Mouse (Mus musculus) MEL (cell line): ENCODE results near the gene Naa50. TPM values are rescaled to one million over a fixed set of nuclear protein-coding genes. Genes with fewer than 3 reads are reported as not detected.
A peak's percentile ranks its signal among the peaks of the same experiment; 100 is the strongest.

ENCODE experiments used
- DNase-seq: peaks from one replicate; pipeline ENCODE4 v3.0.0; 2011; ENCODE audit warnings: low read depth, low spot score
- H3K27ac ChIP-seq: 2 replicates; pipeline ENCODE4 v1.5.1; 2012; ENCODE audit warnings: low read depth, mild to moderate bottlenecking, control low read depth, low read length, moderate library complexity; ENCODE audit not compliant: control insufficient read depth
- H3K27me3 ChIP-seq, 2 experiments: fragments of 150-350 bp in 1 of 2; sonication (generic) in 1 of 2; 2 replicates each; pipeline ENCODE4 v1.6.1; 2012; ENCODE audit warnings: low read length in 2 of 2, mild to moderate bottlenecking in 2 of 2, improper control_type of control experiment in 1 of 2, moderate library complexity in 1 of 2; ENCODE audit not compliant: insufficient read depth in 2 of 2, control insufficient read depth in 1 of 2
- H3K36me3 ChIP-seq, 2 experiments: 2 replicates each; pipeline ENCODE4 v1.6.1; 2012 to 2014; ENCODE audit warnings: low read length in 2 of 2, improper control_type of control experiment in 1 of 2, inconsistent platforms in 1 of 2, mild to moderate bottlenecking in 1 of 2; ENCODE audit not compliant: insufficient read depth in 2 of 2, control insufficient read depth in 1 of 2
- H3K4me1 ChIP-seq, 2 experiments: fragments of 150-350 bp in 1 of 2; sonication (generic) in 1 of 2; 2 replicates each; pipeline ENCODE4 v1.6.1; 2012; ENCODE audit warnings: low read length in 2 of 2, improper control_type of control experiment in 1 of 2, mild to moderate bottlenecking in 1 of 2; ENCODE audit not compliant: insufficient read depth in 2 of 2, control insufficient read depth in 1 of 2
- H3K4me3 ChIP-seq, 2 experiments: fragments of 150-350 bp in 1 of 2; sonication (generic) in 1 of 2; 2 replicates each; pipeline ENCODE4 v1.5.1; 2012; ENCODE audit warnings: low read depth in 2 of 2, low read length in 2 of 2, mild to moderate bottlenecking in 2 of 2, moderate library complexity in 2 of 2, control low read depth in 1 of 2, improper control_type of control experiment in 1 of 2; ENCODE audit not compliant: control insufficient read depth in 1 of 2, insufficient read depth in 1 of 2
- H3K79me2 ChIP-seq: 2 replicates; pipeline ENCODE4 v1.6.1; 2012; ENCODE audit warnings: mild to moderate bottlenecking, low read length, moderate library complexity; ENCODE audit not compliant: control insufficient read depth, poor library complexity, insufficient read depth
- H3K9ac ChIP-seq: 2 replicates; pipeline ENCODE4 v1.6.1; 2012; ENCODE audit warnings: low read depth, mild to moderate bottlenecking, control low read depth, low read length, moderate library complexity; ENCODE audit not compliant: control insufficient read depth, poor library complexity, severe bottlenecking
- H3K9me3 ChIP-seq: fragments of 150-350 bp; sonication (generic); replicated peaks from 2 replicates; pipeline ENCODE4 v1.6.1; 2012; ENCODE audit warnings: mild to moderate bottlenecking, low read length, improper control_type of control experiment, moderate library complexity; ENCODE audit not compliant: insufficient read depth
- BHLHE40 ChIP-seq: IDR thresholded peaks from 2 replicates; pipeline ENCODE4 v1.6.1; 2012; ENCODE audit warnings: low read depth, mild to moderate bottlenecking, inconsistent platforms, low read length, improper control_type of control experiment, borderline replicate concordance
- CHD1 ChIP-seq: IDR thresholded peaks from 2 replicates; pipeline ENCODE4 v1.6.1; 2012; ENCODE audit warnings: low read depth, mild to moderate bottlenecking, inconsistent platforms, low read length, improper control_type of control experiment
- CHD2 ChIP-seq: IDR thresholded peaks from 2 replicates; pipeline ENCODE4 v1.6.1; 2011; ENCODE audit warnings: low read length, improper control_type of control experiment
- EP300 ChIP-seq, 2 experiments: IDR thresholded peaks; 2 replicates each; pipeline ENCODE4 v1.6.1; 2011; ENCODE audit warnings: improper control_type of control experiment in 2 of 2, low read length in 2 of 2, low read depth in 1 of 2, mild to moderate bottlenecking in 1 of 2
- ETS1 ChIP-seq: IDR thresholded peaks from 2 replicates; pipeline ENCODE4 v1.6.1; 2012; ENCODE audit warnings: low read depth, mild to moderate bottlenecking, inconsistent platforms, low read length, improper control_type of control experiment, moderate library complexity
- GABPA ChIP-seq: IDR thresholded peaks from 2 replicates; pipeline ENCODE4 v1.6.1; 2012; ENCODE audit warnings: low read depth, mild to moderate bottlenecking, inconsistent platforms, low read length, improper control_type of control experiment, moderate library complexity
- GATA1 ChIP-seq: IDR thresholded peaks from 2 replicates; pipeline ENCODE4 v1.6.1; 2011; ENCODE audit warnings: low read depth, low read length, improper control_type of control experiment
- HCFC1 ChIP-seq: IDR thresholded peaks from 2 replicates; pipeline ENCODE4 v1.6.1; 2012; ENCODE audit warnings: low read depth, mild to moderate bottlenecking, inconsistent platforms, low read length, improper control_type of control experiment, moderate library complexity
- MAFK ChIP-seq: IDR thresholded peaks from 2 replicates; pipeline ENCODE4 v1.6.1; 2011; ENCODE audit warnings: low read depth, mild to moderate bottlenecking, low read length, improper control_type of control experiment, borderline replicate concordance
- MAX ChIP-seq: IDR thresholded peaks from 2 replicates; pipeline ENCODE4 v1.6.1; 2011; ENCODE audit warnings: low read length, improper control_type of control experiment
- MAZ ChIP-seq: IDR thresholded peaks from 2 replicates; pipeline ENCODE4 v1.6.1; 2012; ENCODE audit warnings: low read depth, mild to moderate bottlenecking, inconsistent platforms, low read length, improper control_type of control experiment
- MXI1 ChIP-seq: IDR thresholded peaks from 2 replicates; pipeline ENCODE4 v1.6.1; 2011; ENCODE audit warnings: mild to moderate bottlenecking, low read depth, low read length, improper control_type of control experiment
- MYB ChIP-seq: IDR thresholded peaks from 2 replicates; pipeline ENCODE4 v1.6.1; 2011; ENCODE audit warnings: mild to moderate bottlenecking, low read depth, low read length, improper control_type of control experiment
- MYC ChIP-seq: IDR thresholded peaks from 2 replicates; pipeline ENCODE4 v1.6.1; 2011; ENCODE audit warnings: low read depth, mild to moderate bottlenecking, low read length, improper control_type of control experiment, moderate library complexity
- POLR2A ChIP-seq, 2 experiments: IDR thresholded peaks; 2 replicates each; pipeline ENCODE4 v1.6.1; 2011 to 2012; ENCODE audit warnings: low read length in 2 of 2, mild to moderate bottlenecking in 2 of 2, control low read depth in 1 of 2, improper control_type of control experiment in 1 of 2, low read depth in 1 of 2, moderate library complexity in 1 of 2; ENCODE audit not compliant: control insufficient read depth in 1 of 2, insufficient read depth in 1 of 2, poor library complexity in 1 of 2
- POLR2AphosphoS5 ChIP-seq: IDR thresholded peaks from 2 replicates; pipeline ENCODE4 v1.6.1; 2012; ENCODE audit warnings: low read depth, borderline replicate concordance, mild to moderate bottlenecking, inconsistent platforms, low read length, moderate library complexity, mixed read lengths
- RCOR1 ChIP-seq: IDR thresholded peaks from 2 replicates; pipeline ENCODE4 v1.6.1; 2012; ENCODE audit warnings: low read depth, mild to moderate bottlenecking, inconsistent platforms, low read length, improper control_type of control experiment
- SIN3A ChIP-seq: IDR thresholded peaks from 2 replicates; pipeline ENCODE4 v1.6.1; 2012; ENCODE audit warnings: low read length, improper control_type of control experiment, inconsistent platforms
- SMC3 ChIP-seq: IDR thresholded peaks from 2 replicates; pipeline ENCODE4 v1.6.1; 2011; ENCODE audit warnings: low read depth, low read length, improper control_type of control experiment
- TAL1 ChIP-seq: IDR thresholded peaks from 2 replicates; pipeline ENCODE4 v1.6.1; 2012; ENCODE audit warnings: mild to moderate bottlenecking, inconsistent platforms, low read length, moderate library complexity, mixed read lengths
- TBP ChIP-seq: IDR thresholded peaks from 2 replicates; pipeline ENCODE4 v1.8.0; 2011; ENCODE audit warnings: low read depth, low read length, improper control_type of control experiment
- TCF12 ChIP-seq: IDR thresholded peaks from 2 replicates; pipeline ENCODE4 v1.6.1; 2014; ENCODE audit warnings: low read depth, mild to moderate bottlenecking, inconsistent platforms, low read length, improper control_type of control experiment, moderate library complexity
- ZC3H11A ChIP-seq: IDR thresholded peaks from 2 replicates; pipeline ENCODE4 v1.6.1; 2012; ENCODE audit warnings: low read depth, mild to moderate bottlenecking, inconsistent platforms, low read length, improper control_type of control experiment
- ZKSCAN1 ChIP-seq: IDR thresholded peaks from 2 replicates; pipeline ENCODE4 v1.6.1; 2012; ENCODE audit warnings: low read depth, mild to moderate bottlenecking, inconsistent platforms, low read length, improper control_type of control experiment, moderate library complexity
- ZMIZ1 ChIP-seq: IDR thresholded peaks from 2 replicates; pipeline ENCODE4 v1.6.1; 2012; ENCODE audit warnings: low read depth, mild to moderate bottlenecking, inconsistent platforms, low read length, improper control_type of control experiment, moderate library complexity
- ZNF384 ChIP-seq: IDR thresholded peaks from 2 replicates; pipeline ENCODE4 v1.6.1; 2012; ENCODE audit warnings: low read depth, mild to moderate bottlenecking, inconsistent platforms, low read length, improper control_type of control experiment
- polyA plus RNA-seq, 2 experiments: library from polyadenylated mRNA; stranded (reverse) in 1 of 2; unstranded in 1 of 2; fragments of >175 nt in 1 of 2; fragments of >200 nt in 1 of 2; gene quantifications; 2 replicates each; pipeline versions ENCODE4 v1.2.1 to v1.2.4; 2012; ENCODE audit warnings: low replicate concordance in 2 of 2, low read depth in 1 of 2; ENCODE audit not compliant: insufficient read length in 2 of 2, insufficient read depth in 1 of 2, missing spikeins in 1 of 2
- total RNA-seq: library from RNA; depleted of rRNA; stranded (reverse); fragments of 300-350 nt; gene quantifications from 2 replicates; pipeline ENCODE4 v1.2.3, GENCODE M21; 2012

The Naa50 gene
- total and polyA plus RNA-seq, 3 experiments = 52.1 to 204 (median 90.4) TPM

DNA sequence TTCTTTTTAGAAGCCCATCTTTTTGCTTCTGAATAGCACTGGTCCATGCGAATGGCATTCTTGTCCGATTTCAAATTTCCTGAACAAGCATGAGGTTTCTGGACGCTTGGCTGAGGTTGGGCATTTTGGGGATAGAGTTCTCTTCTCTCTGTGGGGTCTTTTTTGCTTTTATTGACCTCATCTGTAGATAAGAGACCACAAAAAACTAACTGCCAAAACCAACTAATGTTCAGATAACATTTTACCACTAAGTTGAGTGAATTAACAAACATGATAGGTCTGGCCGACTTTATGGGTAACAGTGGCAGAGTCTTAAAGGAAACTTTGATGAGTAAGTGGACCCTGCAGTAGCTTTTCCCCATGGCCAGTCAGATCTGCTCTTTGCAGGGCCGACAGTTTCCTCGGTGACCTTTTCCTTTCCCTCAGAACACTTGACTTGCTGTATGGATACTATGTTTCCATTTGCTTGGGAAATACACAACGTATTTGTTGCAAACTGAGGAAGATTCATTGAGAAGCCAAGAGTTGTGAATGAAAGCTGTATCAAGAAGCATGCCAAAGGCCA, 34.4 kb downstream of the Naa50 start:
- H3K36me3 ChIP-seq = peaks cover 0 to 26% of the 10 kb centered on the region in 2 experiments; a peak in 2 of 4 replicates
- no peaks in the 10 kb centered on the region for H3K9me3 ChIP-seq
- peak overlapping the region; percentile 76 for H3K9ac ChIP-seq
- peak overlapping the region; percentile 91 for H3K27ac ChIP-seq
- H3K27me3 ChIP-seq = no peaks in the 10 kb centered on the region
- peaks cover 26% of the 10 kb centered on the region for H3K79me2 ChIP-seq
- peak overlapping the region; percentile 84 to 96 for H3K4me3 ChIP-seq
- TF ChIP-seq RCOR1 = peak; percentile 92
- TF ChIP-seq SMC3 = no peak
- TF ChIP-seq ETS1 = peak; percentile 85
- no peak for TF ChIP-seq TAL1
- peak; percentile 92 for TF ChIP-seq GATA1
- TF ChIP-seq MAX = peak; percentile 47; the same call in 1 of the 2 replicates
- 0 out of 2 replicates have a peak, but pooled peaks have one; percentile 26 for TF ChIP-seq ZKSCAN1
- TF ChIP-seq CHD2 = no peak
- TF ChIP-seq BHLHE40 = peak; percentile 52; the same call in 1 of the 2 replicates
- TF ChIP-seq ZC3H11A = no peak
- TF ChIP-seq MXI1 = peak; percentile 57; the same call in 1 of the 2 replicates
- TF ChIP-seq ZNF384 = peak; percentile 69
- TF ChIP-seq HCFC1 = peak; percentile 56; the same call in 1 of the 2 replicates
- peak; percentile 90 to 92 for TF ChIP-seq EP300 (IDR thresholded peaks at IDR 0.05; ENCODE audit: low read depth in 1 of 2, low read length in 2 of 2)
- peak; percentile 92 for TF ChIP-seq MAFK
- peak in 1 of 2 experiments; percentile 15; a peak in 1 of 4 replicates for TF ChIP-seq POLR2A (IDR thresholded peaks at IDR 0.05; ENCODE audit: control insufficient read depth in 1 of 2, insufficient read depth in 1 of 2, low read depth in 1 of 2, low read length in 2 of 2, poor library complexity in 1 of 2)
- peak; percentile 75; the same call in 1 of the 2 replicates for TF ChIP-seq ZMIZ1
- TF ChIP-seq MYC = peak; percentile 67
- TF ChIP-seq MAZ = peak; percentile 66; the same call in 1 of the 2 replicates
- no peak for TF ChIP-seq POLR2AphosphoS5
- TF ChIP-seq GABPA = no peak
- TF ChIP-seq TBP = peak; percentile 9
- TF ChIP-seq SIN3A = peak; percentile 89
- TF ChIP-seq MYB = peak; percentile 83
- TF ChIP-seq TCF12 = peak; percentile 58
- 0 out of 2 replicates have a peak, but pooled peaks have one; percentile 59 for TF ChIP-seq CHD1
- TF ChIP-seq, all 39 proteins: peak for 20
- DNase-seq = peak; percentile 73
- H3K4me1 ChIP-seq = peaks cover 17 to 22% of the 10 kb centered on the region in 2 experiments
